Mouse (Mus musculus) liver, embryonic 14.5 days (tissue): Measurements from ENCODE around the gene Srl. TPM values are rescaled to one million over a fixed set of nuclear protein-coding genes. Genes with fewer than 3 reads are reported as not detected.
"Not testable (repeated sequence)": the region's sequence is repeated elsewhere in the genome, so short reads cannot be mapped to it uniquely, and the experiment has no call there.

Source experiments
- ATAC-seq: fragments of 200-750 bp; cut with Nextera tagmentation; 2 replicates; pipeline ENCODE4 v1.8.0; 2017; ENCODE audit warnings: moderate number of reproducible peaks, mild to moderate bottlenecking, moderate library complexity; ENCODE audit not compliant: insufficient read depth
- DNase-seq, 3 experiments: peaks; one replicate each; pipeline ENCODE4 v3.0.0-alpha.2; 2012 to 2013; ENCODE audit warnings: low read depth in 3 of 3, low spot score in 3 of 3
- H3K27ac ChIP-seq: fragments of 300-500 bp; sonication (generic); 2 replicates; pipeline ENCODE4 v1.5.1; 2014; ENCODE audit warnings: moderate library complexity, mild to moderate bottlenecking, control low read depth, inconsistent platforms
- H3K27me3 ChIP-seq: fragments of 300-500 bp; sonication (generic); 2 replicates; pipeline ENCODE4 v1.6.1; 2014; ENCODE audit warnings: mild to moderate bottlenecking, low read length, moderate library complexity; ENCODE audit not compliant: control insufficient read depth, insufficient read depth
- H3K36me3 ChIP-seq: fragments of 300-500 bp; sonication (generic); replicated peaks from 2 replicates; pipeline ENCODE4 v1.6.1; 2014; ENCODE audit warnings: low read depth; ENCODE audit not compliant: control insufficient read depth, insufficient read depth
- H3K4me1 ChIP-seq, 2 experiments: fragments of 200-500 bp in 1 of 2; fragments of 300-500 bp in 1 of 2; sonication (generic) in 1 of 2; replicated peaks; 2 replicates each; pipeline ENCODE4 v1.6.1; 2012 to 2014; ENCODE audit warnings: antibody characterized with exemption in 1 of 2, inconsistent platforms in 1 of 2, low read length in 1 of 2; ENCODE audit not compliant: control insufficient read depth in 2 of 2, insufficient read depth in 2 of 2
- H3K4me2 ChIP-seq: fragments of 300-500 bp; sonication (generic); 2 replicates; pipeline ENCODE4 v1.6.1; 2014; ENCODE audit warnings: low read depth, mild to moderate bottlenecking, control low read depth, moderate library complexity
- H3K4me3 ChIP-seq, 2 experiments: fragments of 200-500 bp in 1 of 2; fragments of 300-500 bp in 1 of 2; sonication (generic) in 1 of 2; 2 replicates each; pipeline ENCODE4 v1.5.1; 2012 to 2014; ENCODE audit warnings: low read depth in 2 of 2, low read length in 2 of 2, mild to moderate bottlenecking in 2 of 2, control low read depth in 1 of 2, inconsistent platforms in 1 of 2, moderate library complexity in 1 of 2; ENCODE audit not compliant: insufficient read depth in 1 of 2
- H3K9ac ChIP-seq: fragments of 300-500 bp; sonication (generic); replicated peaks from 2 replicates; pipeline ENCODE4 v1.6.1; 2014; ENCODE audit warnings: mild to moderate bottlenecking, control low read depth, moderate library complexity
- H3K9me3 ChIP-seq: fragments of 300-500 bp; sonication (generic); 2 replicates; pipeline ENCODE4 v1.6.1; 2016; ENCODE audit warnings: low read length, mixed read lengths; ENCODE audit not compliant: control insufficient read depth
- CTCF ChIP-seq: IDR thresholded peaks from 2 replicates; pipeline ENCODE4 v1.5.1; 2016; ENCODE audit warnings: antibody characterized with exemption, low read depth, control low read depth
- EP300 ChIP-seq: IDR thresholded peaks from 2 replicates; pipeline ENCODE4 v1.6.1; 2016; ENCODE audit warnings: antibody characterized with exemption, low read depth
- WGBS: fragments of 180-500 bp; shearing (Covaris S2); extraction: QIAGEN DNeasy Blood & Tissue Kit; methylation state at CpG from one replicate; pipeline ENCODE4 v1.1.7; 2014; ENCODE audit not compliant: insufficient replicate concordance; 5-methylcytosine and 5-hydroxymethylcytosine counted together
- polyA plus RNA-seq, 2 experiments: library from polyadenylated mRNA; depleted of rRNA in 1 of 2; stranded (reverse) in 1 of 2; unstranded in 1 of 2; fragments of >200 nt; fragmentation: Nextera tagmentation in 1 of 2; extraction: Ambion mirVana in 1 of 2; gene quantifications; 2 replicates each; pipeline versions ENCODE4 v1.2.1 to v1.2.3; 2012 to 2014

Gene Srl
- polyA plus RNA-seq, 2 experiments, result 1.2 to 1.5 TPM

- DNase-seq, result no peak
- H3K4me3 ChIP-seq, result peak overlapping the region; percentile 50 to 66; a peak in 3 of 4 replicates
- WGBS, result 45% methylated on average over 4 of the region's 4 CpGs
These were observed 583 bp downstream of the Srl start for GRCm38 (mm10) chr16:4541033-4541432.

DNA sequence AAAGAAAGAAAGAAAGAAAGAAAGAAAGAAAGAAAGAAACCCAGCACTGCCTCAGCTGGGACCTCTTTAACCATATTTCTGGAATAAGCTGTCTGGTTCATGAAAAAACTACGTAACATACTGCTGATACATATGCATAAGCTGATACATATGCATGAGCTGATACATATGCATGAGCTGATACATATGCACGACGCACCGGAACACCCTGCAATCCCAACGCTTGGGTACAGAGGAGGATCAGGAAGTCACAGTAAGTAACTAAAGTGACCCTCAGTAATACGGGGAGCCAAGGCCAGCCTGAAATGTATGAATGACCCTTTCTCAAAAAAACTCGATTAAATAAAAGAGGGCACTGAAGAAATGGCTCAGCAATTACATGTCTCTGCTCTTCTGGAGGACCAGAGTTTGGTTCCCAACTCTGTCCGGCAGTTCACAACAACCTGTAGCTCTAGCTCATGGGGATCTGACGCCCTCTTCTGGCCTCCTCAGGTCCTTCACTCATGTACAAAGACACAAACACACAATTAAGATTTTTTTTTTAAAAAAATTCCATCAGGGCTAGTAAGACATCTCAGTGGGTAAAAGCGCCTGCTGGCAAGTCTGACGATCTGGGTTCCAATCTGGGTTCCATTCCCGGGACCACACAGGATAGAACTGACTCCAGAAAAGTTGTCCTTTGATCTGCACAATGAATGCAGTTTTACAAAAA is 1.4 kb downstream of the Srl start:
- Histone ChIP-seq H3K27me3 (no peaks in the 10 kb centered on the region), H3K4me3 (no peak overlapping the region), H3K9me3 (no peaks in the 10 kb centered on the region), H3K4me1 (peaks cover 5 to 9% of the 10 kb centered on the region in 2 experiments; a peak in 3 of 4 replicates), H3K9ac (no peak overlapping the region), H3K27ac (no peak overlapping the region), H3K4me2 (peak overlapping the region; percentile 75; the same call in 1 of the 2 replicates), H3K36me3 (peaks cover 1% of the 10 kb centered on the region; the same call in 1 of the 2 replicates)
- DNase-seq, result no peak
- 81% methylated on average over 12 of the region's 12 CpGs for WGBS
- no peak for ATAC-seq
- TF ChIP-seq CTCF (peak; percentile 34; the same call in 1 of the 2 replicates), EP300 (no peak)

More at GRCm38 (mm10) chr16:4541033-4541432, 583 bp downstream of the Srl start:
- no peak for ATAC-seq
- Histone ChIP-seq H3K27me3 (no peaks in the 10 kb centered on the region), H3K9ac (no peak overlapping the region; the same call in 1 of the 2 replicates), H3K4me2 (peak overlapping the region; percentile 75), H3K4me1 (peaks cover 5 to 9% of the 10 kb centered on the region in 2 experiments; a peak in 3 of 4 replicates), H3K9me3 (no peaks in the 10 kb centered on the region), H3K36me3 (peaks cover 3% of the 10 kb centered on the region), H3K27ac (no peak overlapping the region)
- no peak for TF ChIP-seq CTCF
- no peak for TF ChIP-seq EP300

DNA sequence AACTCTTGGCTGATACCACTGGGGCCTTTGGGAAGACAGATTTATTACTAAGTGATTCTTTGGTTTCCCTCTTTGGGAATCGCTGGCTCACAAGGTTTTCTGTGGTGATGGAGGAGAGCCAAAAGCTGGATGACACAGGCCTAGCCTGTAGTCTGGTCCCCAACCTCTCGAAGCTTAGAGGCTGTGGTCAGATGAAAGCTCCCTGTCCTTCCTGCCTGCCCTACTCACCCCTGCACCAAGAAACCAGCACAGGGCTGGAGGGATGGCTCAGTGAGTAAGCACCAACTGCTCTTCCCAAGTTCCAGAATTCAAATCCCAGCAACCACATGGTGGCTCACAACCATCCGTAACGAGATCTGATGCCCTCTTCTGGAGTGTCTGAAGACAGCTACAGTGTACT is 2.1 kb downstream of the Srl start:
- Histone ChIP-seq H3K4me1 (peaks cover 5 to 9% of the 10 kb centered on the region in 2 experiments; a peak in 3 of 4 replicates), H3K36me3 (no peaks in the 10 kb centered on the region), H3K4me2 (no peak overlapping the region), H3K9ac (no peak overlapping the region), H3K4me3 (no peak overlapping the region), H3K9me3 (no peaks in the 10 kb centered on the region), H3K27me3 (no peaks in the 10 kb centered on the region), H3K27ac (no peak overlapping the region)
- 63% methylated on average over 4 of the region's 4 CpGs for WGBS
- DNase-seq, result no peak
- ATAC-seq, result no peak
- TF ChIP-seq EP300 (no peak), CTCF (no peak)

DNA sequence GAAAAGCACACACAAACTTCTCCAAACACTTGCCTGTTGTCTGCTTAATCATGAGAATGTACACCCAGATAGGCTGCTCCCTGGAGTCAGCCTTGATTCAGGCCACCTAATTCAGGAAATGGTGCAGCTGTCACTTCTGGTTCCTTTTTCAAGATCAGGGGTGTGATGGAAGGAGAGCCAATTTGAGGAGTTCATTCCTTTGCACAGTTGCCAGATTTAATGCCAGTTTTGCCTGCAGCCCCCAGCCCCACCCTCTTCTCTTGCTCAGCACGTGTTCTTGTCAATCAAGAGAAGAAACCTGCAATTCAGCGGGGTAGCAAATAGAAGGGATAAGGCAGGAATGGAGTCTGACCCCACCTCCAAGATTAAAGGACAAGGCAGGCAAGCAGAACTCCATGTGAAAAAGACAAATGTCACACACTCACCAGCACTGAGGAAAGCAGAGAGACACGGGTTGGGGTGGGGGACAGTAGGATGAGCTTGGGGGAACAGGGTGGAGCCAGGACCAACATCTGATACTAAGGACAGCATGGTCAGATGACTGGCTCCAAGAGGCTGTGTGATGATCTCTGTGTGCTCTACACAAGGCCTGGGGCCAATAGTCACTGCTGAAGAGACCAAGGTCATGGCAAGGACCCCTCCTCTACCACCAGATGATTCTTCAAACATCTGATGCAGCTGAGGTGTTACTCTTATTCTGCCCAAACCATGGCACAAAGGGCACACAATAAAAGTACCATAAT is 3.8 kb downstream of the Srl start:
- H3K9me3 ChIP-seq, result no peaks in the 10 kb centered on the region
- no peaks in the 10 kb centered on the region for H3K36me3 ChIP-seq
- DNase-seq (no peak), ATAC-seq (no peak)
- TF ChIP-seq EP300 (no peak), CTCF (no peak)
- H3K9ac ChIP-seq, result no peak overlapping the region
- no peak overlapping the region for H3K4me2 ChIP-seq
- H3K27me3 ChIP-seq, result no peaks in the 10 kb centered on the region
- no peak overlapping the region for H3K4me3 ChIP-seq
- WGBS, result 35% methylated on average over 3 of the region's 3 CpGs
- H3K27ac ChIP-seq, result no peak overlapping the region
- peaks cover 5 to 9% of the 10 kb centered on the region in 2 experiments; a peak in 3 of 4 replicates for H3K4me1 ChIP-seq

GRCm38 (mm10) chr16:4527373-4527772 is 14.2 kb downstream of the Srl start:
- WGBS, result 75% methylated on average over 12 of the region's 12 CpGs

More at GRCm38 (mm10) chr16:4527373-4527772, 14.2 kb downstream of the Srl start:
- not testable (repeated sequence) for H3K4me3 ChIP-seq, ATAC-seq, H3K36me3 ChIP-seq, H3K4me2 ChIP-seq, H3K9ac ChIP-seq, H3K9me3 ChIP-seq, H3K27ac ChIP-seq, H3K4me1 ChIP-seq, DNase-seq, H3K27me3 ChIP-seq
